Mouse (Mus musculus): ENCODE data around the gene Sgcd.

The Sgcd gene

DNA sequence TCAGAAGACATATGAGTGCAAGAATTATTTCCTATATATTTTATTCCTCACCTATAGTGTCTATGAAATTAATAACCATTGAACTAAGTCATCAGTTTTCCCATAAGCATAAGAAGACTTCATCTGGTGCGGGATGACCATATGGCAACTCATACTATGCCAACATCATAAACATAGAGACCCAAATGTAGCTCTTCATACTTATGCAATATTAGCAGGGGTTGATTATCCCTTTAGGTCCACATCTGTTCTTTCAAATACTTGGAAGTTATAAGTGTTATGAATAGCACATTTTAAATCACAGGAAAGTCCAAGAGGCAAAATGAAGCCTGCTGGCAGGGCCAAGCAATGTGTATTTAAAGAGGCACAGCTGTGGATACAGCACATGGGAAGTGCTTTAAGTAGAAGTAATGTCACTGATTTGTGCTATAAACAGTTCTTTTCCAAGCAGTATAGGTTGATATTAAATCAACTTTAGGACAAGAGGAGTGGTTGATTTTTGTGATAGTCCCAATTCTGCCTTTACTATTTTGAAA lies 690.9 kb downstream of the Sgcd start:
- in situ Hi-C loops (cut with MboI, MseI) = no loop called here

DNA sequence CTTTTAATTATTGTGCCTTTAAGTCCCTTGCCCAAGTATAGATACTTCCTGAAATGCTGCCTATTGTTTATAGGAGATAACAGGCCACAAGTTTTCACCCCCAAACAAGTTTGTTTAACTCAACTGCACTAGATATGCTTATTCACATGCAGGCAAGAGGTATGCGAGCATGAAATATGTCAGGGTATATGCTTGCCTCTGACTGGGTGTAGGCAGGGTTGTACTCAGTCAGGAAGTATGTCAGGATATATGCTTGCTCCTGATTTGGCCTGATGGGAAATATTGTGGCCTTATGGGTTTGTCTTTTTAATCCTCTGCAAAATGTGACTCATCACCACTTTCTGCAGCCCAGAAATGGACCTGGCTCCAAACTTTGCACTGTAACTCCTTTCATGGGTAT lies 694.0 kb downstream of the Sgcd start:
- in situ Hi-C loops (cut with MboI, MseI) = no loop called here

DNA sequence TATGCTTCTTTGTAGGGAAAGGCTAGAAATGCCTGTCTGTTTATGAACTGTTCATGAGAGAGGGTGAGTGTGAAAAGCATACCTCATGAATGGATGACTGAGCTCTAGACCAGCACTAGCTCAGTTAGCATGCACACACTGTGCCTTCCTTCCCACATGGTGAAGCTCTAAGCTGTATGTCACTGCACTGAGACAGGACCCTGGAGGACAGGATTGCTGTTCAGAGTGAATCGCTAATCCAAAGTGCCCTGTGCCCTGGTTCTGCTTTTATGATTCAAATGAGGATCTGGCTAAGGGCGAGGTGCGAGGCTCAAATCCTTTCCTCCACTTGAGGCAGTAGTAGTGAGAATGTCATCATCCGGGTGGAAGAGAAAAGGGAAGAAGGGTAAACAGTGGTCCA lies 712.2 kb downstream of the Sgcd start:
- in situ Hi-C loops (cut with MboI, MseI) = no loop called here

DNA sequence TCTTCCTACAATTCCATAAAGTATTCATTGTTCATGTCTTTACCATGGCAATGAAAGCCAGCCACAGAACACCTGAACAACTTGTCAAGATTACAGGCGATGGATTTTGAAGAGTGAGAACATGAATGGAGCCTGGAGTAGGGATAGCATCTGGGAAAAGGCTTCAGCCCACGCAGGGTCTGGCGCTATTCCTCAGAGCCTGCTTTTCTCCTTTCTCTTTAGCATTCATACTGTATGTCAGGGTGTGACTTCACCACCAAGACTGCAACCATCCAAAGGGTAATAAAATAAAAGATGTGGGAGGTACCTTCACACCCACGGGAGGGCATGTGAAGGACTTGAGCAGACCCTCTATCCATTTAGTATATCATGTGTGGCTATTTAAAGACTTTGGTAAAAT lies 720.2 kb downstream of the Sgcd start:
- in situ Hi-C loops (cut with MboI, MseI) = no loop called here

DNA sequence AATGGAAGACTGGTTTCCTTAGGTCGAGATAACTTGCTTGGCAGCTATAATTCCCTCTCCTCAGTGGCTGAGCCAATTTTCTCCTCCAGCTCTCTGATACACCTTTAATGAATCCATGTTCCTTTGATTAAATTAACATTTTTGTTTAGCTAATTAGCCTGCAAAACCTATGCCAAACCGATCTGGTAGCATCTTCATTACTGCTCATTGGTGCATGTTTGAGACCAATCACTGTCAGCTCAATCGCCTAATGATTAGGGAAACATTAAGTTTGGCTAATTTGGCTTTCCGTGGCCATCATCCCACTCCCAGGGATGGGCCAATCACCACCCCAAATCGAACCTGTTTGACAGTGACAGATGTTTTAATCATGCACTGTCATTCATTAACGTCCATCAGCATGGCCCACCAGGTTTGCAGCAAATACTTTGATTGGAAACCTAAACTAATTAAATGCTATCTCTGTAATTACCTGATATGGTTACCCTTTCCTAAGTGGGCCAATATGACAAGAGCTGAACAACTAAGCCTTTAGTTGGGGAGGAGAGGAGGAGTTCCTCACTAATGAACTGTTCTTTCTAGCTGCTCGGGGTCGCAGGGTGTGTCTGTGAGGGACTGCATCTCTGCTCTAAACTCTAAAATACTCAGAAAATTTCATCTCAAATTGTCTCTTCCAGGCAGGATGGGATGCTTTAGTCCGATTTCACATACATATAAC lies 724.3 kb downstream of the Sgcd start:
- in situ Hi-C loops (cut with MboI, MseI) = no loop called here

DNA sequence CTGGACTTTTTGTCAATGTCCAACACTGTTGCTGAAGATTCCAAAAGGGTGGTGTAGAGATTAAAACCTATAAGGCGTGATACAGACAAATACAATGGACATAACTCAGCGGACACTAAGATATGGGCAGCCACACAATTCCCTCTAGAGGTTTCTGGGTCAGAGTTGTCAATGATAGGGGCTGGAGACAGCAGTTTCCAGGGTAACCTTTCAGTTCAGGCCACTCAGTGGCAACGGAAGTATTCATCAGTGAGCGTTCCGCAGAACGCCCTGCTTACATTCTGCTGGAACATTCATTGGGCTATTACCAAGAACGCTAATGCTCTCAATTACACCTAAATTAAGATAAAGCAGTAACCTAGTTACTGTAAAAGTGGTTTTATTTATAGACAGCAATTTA lies 738.5 kb downstream of the Sgcd start:
- in situ Hi-C loops (cut with MboI, MseI) = no loop called here

DNA sequence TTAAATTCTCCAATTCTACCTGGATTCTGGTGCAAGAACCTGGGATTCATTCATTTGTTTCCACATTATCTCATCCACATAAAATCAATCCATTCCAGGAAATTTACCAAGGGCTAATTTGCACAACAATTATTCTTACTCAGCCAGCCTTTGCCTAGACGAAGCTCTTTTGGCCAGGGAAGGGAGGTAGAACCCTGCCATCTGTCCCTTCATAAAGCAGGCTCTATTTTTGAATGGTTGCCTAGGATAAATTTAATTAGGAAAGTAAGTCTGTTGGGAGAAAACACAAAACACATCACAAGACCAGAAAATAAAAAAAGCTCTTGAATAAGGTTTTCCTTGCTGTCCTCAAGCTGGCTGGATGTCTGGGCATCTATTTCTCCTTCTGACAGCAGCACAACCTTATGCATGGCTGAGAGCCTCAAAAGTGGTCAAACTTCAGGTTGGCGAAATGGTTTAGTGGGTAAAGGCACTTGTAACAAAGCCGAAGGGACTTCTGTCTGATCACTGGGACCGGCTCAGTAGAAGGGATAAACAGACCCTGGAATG lies 740.4 kb downstream of the Sgcd start:
- in situ Hi-C loops (cut with MboI, MseI) = no loop called here

DNA sequence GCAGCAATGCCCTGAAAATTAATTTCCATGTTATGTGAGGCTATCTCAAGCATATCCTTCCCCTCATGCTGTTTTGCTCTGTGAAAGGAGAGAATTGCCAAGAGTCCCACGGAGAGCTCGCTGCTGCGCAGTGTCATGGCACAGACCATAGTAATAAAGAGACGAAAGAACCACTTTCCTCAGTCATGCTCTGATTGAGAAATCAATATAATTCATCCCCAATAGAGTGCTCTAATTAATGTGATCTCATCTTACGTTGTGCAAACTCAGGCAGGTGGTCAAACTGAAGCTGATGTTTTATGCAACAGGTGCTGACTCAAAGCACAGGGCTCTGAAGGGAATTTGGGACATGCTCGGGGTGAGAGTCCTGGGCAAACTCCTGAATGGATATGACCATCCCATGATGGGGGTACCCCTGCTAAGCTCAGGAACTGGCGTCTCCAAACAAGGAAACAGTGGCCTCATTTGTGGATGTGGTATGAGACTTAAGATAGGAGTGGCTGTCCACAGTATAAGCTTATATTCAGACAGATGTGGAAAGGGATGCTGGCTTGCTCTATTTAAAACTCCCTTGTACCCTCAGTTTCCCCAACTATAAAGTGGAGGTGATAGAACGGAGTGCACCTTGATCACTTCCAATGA lies 740.9 kb downstream of the Sgcd start:
- in situ Hi-C loops (cut with MboI, MseI) = no loop called here

DNA sequence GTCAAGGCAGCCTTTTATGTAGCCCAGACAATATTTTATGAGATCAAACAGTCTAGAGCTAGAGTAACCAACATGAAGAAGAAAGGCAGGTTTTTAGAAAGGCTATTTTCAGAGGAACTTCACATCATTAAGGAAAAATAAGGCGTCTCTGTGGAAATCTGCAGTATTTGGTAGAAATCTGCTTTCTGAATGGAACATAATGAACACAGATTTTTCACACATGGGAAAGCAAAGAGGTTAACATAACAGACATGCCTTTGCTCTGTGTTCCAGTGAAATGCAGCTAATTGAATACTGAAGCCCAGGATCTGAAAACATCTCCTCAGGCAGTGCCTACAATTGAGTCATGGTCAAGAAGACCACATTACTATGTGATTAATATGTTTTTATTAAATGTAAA lies 746.4 kb downstream of the Sgcd start:
- in situ Hi-C loops (cut with MboI, MseI) = no loop called here

DNA sequence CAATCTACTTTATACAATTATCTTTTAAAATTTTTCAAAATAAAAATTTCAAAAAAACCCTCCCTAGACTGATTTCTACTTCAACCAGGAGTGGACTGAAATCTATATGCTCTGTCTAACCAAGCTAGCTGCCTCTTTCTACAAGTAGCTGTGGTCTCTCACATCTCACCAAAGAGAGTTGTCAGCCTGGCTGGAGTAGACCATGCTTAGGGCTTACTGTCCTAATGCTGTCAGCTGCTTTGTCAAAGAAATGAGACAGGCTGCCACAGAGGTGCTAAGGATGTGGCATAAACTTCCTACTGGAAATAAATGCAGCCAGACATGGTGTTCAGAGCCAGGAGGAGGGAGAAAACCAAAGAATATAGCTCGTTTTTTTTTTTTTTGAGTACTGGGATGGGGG lies 760.5 kb downstream of the Sgcd start:
- in situ Hi-C loops (cut with MboI, MseI) = no loop called here

DNA sequence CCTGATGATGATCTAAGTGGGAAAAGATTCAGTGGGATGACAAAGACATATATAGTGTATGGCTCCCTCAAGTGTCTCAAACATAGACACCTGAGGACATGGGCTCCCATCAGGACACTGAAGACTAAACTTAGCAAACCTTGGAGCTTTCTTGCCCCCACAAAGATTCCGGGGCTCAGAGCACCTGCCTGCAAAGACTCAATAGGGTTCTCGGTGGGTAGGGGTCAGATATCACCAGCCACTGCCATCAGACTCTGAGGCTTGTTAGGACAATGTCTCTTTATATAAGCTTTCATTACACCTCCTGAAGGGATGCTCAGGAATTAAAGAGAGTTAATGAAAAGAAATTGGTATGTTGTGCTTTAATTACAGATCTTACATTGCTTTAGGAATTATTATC lies 764.6 kb downstream of the Sgcd start:
- in situ Hi-C loops (cut with MboI, MseI) = no loop called here

DNA sequence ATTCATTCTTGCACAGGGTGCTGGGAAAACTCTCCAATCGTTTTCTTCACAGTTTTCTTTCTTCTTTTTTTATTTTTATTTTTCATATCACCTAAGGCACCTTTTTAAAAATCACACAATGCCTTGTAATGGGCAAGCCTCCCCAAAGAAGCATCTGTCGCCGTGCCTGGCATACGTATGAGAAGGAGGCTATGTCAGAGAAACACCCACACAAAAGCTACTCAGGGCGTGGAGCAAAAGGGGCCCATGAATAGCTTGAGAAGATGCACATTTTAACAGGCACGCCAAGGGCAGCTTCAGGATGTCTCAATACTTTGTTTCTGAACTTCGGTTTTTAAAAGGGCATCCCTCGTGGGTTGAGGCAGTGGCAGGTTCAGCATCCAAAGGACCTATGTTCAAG lies 777.2 kb downstream of the Sgcd start:
- in situ Hi-C loops (cut with MboI, MseI) = no loop called here

DNA sequence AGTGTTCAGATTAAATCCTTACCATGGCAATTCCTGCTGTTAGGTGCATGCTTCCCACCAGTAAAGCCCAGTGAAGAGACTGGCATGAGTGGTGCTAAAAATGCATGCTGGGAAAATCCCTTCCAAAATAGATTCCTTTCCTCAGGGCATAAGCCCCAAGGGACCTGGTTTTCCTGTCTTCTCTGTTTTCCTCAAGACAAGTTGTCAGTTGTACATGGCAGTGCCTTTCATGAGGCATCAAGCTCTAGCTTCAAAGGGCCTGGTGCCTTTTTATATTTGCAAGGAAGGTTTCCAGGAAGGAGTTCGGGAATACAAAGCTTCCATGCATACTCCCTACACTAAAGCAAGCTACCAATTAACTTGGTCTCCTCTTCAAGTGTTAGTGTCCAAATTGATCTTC lies 782.3 kb downstream of the Sgcd start:
- in situ Hi-C loops (cut with MboI, MseI) = no loop called here

DNA sequence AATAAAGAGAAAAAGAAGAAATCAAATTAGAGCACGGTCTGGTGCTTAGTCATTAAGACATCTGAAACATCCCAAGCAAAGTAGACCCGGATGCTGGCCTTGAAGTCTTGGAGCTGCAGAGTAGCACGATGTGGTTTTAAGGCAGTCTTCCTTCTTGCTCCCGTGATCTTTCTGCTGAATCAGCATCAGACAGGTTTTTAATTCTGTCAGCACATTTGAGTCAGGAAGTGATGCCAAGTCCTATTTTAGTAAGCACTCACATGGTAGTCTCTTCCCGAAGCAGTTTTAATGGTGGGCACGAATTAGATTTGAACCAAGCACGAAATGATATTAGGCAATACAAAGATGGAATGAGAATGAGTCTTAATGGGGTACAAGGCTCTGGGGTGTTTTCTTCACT lies 789.7 kb downstream of the Sgcd start:
- in situ Hi-C loops (cut with MboI, MseI) = no loop called here

DNA sequence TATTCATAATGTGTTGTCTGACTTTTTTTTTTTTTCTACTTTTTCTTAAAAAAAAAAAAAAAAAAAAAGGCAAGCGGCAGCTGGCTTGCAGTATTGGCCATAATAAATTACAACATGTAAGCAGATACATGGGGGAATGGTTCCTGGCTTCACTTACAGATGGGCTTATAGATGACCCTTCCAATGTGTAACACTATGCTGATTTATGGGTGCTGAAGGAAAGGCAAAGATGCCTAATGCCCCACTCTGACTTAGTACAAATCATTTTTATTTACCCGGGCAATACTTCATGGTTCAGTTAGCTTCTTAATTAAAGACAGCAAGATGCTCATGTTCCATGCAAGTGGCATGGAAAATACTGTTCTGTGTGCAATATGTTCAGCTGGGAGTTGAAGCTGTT lies 800.2 kb downstream of the Sgcd start:
- in situ Hi-C loops (cut with MboI, MseI) = no loop called here

DNA sequence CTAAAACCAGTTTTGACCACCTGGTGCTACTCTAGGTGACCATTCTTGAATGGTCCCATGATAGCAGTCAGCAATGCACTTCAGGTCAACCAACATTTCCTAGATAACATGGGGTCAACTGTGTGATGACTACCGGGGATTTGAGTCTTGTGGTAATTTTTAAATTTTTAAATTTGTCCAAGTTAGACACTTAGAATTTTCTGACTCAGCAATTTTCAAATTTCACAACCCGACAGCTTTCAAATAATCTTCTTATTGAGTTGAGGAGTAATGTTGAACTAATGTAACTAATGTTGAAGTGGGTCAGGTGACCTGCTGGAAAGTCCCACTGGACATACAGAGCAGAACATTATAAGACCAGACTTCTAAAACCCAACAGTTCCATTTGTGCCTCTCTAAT lies 813.8 kb downstream of the Sgcd start:
- in situ Hi-C loops (cut with MboI, MseI) = no loop called here

DNA sequence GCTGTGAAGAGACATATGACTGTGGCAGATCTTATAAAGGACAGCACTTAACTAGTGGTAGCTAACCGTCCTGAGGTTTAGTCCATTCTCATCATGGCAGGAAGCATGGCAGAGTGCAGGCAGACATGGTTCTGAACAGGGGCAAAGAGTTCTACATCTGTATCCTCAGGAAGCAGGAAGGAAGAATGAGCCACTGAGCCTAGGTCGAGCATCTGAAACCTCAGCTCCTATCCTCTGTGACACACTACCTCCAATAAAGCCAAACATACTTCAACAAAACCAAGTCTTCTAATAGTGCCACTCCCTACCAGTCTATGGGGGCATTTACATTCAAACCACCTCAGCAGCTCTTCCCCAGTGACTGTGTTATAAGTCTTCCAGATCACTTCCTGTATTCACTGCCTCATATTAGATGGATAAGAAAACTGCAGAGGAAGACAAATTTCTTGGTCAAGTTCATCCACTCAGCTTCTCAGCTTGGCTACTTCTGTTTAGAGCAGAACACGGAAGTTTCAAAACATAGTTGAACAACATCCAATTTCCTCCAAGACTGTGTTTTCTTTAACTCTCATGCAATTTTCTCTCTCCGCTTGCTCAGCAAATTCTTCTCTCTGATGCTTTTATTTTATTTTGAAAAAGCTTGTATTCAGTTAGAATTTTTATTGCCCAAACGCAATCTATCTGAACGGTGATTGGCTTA lies 817.7 kb downstream of the Sgcd start:
- in situ Hi-C loops (cut with MboI, MseI) = no loop called here

DNA sequence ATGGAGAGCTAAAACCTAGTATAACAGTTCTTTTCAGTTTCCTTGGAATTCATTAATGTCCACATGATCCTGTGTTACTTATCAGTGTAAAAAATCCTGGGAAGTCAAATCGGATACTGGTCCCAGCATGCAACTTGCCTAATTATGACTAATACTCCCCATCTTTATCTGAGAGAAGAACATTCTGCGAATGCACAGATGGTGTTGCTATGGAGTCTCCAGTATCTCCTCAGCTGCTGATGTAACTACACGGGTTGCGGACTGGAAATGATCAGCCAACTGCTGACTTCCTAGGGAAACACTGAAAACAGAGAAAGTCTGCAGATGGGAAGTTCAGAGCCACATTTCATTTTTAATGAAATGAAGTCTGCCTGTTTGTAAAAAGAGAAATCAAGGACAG lies 821.4 kb downstream of the Sgcd start:
- in situ Hi-C loops (cut with MboI, MseI) = no loop called here

DNA sequence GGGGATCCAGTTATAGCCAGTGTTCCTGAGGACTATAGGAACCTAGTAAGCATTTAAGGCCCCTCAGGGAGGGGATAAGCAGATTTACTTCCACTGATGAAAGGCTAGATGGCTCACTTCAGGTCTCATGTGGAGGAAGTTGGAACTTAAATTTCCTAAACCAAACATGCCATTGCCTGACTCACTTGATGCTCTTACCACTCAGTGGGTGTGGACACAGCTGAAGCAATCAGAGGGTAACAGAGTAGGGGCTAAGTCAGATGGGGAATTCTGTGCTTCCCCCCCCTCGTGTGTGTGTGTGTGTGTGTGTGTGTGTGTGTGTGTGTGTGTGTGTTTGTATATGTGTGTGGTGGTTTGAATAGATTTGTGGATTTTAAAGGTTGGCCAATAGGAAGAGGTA lies 830.7 kb downstream of the Sgcd start:
- in situ Hi-C loops (cut with MboI, MseI) = no loop called here

DNA sequence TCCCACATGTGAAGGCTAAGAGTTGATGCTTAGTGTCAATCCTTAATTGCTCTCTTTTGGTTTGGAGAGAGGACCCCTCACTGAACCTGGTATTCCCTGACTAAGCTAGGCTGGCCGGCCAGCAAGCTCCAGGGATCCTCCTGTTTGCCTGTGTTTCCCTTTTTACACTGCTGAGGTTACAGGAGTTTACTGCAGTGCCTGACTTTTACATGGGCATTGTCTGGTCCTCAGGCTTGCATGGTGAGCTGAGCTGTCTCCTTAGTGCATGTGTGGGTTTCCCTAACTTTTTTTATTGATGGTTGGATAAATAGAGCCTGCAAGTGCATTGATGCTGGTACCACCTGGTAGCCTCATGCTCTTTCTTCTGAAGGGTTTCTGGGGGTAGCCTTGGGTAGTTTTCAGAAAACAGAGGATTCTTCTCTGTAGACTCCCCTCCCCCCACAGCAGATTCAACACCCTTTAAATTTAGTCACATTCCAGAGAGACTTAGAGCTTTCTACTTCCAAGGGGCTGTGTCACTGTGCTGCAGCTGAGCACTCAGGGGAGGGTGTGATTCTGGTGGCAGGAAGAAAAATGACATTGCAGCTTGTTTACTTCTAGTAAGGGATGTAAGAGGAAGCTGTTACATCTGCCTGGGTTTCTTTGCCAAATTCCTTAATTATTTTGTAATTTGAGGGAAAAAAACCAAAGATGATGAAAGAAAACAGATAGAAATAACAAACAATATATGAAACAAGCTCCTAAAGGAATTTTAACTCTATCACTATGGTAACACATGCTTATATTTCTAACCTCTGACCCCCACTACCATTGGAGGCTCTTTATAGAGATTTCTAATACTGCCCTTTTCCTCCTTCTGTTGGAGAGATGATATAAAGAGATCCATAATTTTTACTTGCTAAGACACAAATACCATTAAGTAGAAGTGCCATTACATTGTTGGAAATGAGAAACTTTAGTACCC lies 831.8 kb downstream of the Sgcd start:
- in situ Hi-C loops (cut with MboI, MseI) = no loop called here

DNA sequence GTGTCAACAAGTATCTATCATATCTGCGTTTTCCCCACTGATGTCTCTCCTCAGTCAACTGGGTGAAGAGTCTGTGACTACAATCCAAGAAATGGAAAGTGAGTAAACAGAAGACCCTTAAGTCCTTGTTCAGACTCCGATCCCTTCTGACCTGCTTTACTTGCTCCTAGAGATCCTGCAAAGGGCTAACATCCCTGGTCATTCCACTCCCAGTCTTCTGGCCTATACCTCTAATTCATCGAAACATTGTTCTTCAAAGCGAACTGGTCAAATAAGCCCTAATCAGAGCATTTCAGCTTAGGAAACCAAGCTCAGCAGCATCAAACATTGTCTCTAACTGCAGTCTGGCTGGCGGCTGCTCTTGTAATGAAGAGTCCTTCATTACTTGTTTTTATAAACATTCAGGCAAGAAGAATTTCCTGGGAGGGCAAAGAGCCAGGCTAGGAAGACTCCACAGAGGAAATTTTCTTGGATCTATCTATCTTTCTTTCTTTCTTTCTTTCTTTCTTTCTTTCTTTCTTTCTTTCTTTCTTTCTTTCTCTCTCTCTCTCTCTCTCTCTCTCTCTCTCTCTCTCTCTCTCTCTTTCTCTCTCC lies 833.8 kb downstream of the Sgcd start:
- in situ Hi-C loops (cut with MboI, MseI) = no loop called here

All from T-helper 2 cell (primary cell).